Mouse (Mus musculus) brain, embryonic 18.5 days (tissue): ENCODE measurements around the gene Cntnap5c.
"Not testable (repeated sequence)": the region's sequence is repeated elsewhere in the genome, so short reads cannot be mapped to it uniquely, and the experiment has no call there.

Source experiments
- DNase-seq: peaks from one replicate; pipeline ENCODE4 v3.0.0-alpha.2; 2012; ENCODE audit warnings: low read depth, low spot score

Gene Cntnap5c

GRCm38 (mm10) chr17:57768622-57769610, at the start of gene Cntnap5c:
Gene Cntnap5c (plus strand): TSS chr17:57769570.
- peak; percentile 18 for DNase-seq

GRCm38 (mm10) chr17:57742119-57742518, 27.3 kb upstream of the Cntnap5c start, which contains the start of gene Gm21834:
Gene Gm21834 (minus strand): TSS chr17:57742219.
- no peak for DNase-seq

GRCm38 (mm10) chr17:57758033-57758432, 11.3 kb upstream of the Cntnap5c start:
- DNase-seq = no peak

- DNase-seq = no peak
These were observed 2.1 kb upstream of the Cntnap5c start for GRCm38 (mm10) chr17:57767306-57767705.

- DNase-seq = peak; percentile 60
These were observed 1.5 kb downstream of the Cntnap5c start for GRCm38 (mm10) chr17:57770904-57771303.

- no peak for DNase-seq
These were observed 18.9 kb downstream of the Cntnap5c start for GRCm38 (mm10) chr17:57788161-57788799.

- DNase-seq = no peak
These were observed 26.0 kb downstream of the Cntnap5c start for GRCm38 (mm10) chr17:57795408-57795807.

GRCm38 (mm10) chr17:57796668-57797311, 27.4 kb downstream of the Cntnap5c start:
- no peak for DNase-seq

GRCm38 (mm10) chr17:57799414-57799985, 30.1 kb downstream of the Cntnap5c start:
- no peak for DNase-seq

- no peak for DNase-seq
These were observed 31.8 kb downstream of the Cntnap5c start for GRCm38 (mm10) chr17:57801180-57801579.

- peak; percentile 12 for DNase-seq
These were observed 68.0 kb downstream of the Cntnap5c start for GRCm38 (mm10) chr17:57837090-57837971.

- not testable (repeated sequence) for DNase-seq
These were observed 86.4 kb downstream of the Cntnap5c start for GRCm38 (mm10) chr17:57855811-57856210.

GRCm38 (mm10) chr17:57865996-57866395, 96.6 kb downstream of the Cntnap5c start:
- DNase-seq = no peak

GRCm38 (mm10) chr17:57887742-57888389, 118.5 kb downstream of the Cntnap5c start:
- DNase-seq = no peak

- no peak for DNase-seq
These were observed 142.5 kb downstream of the Cntnap5c start for GRCm38 (mm10) chr17:57911770-57912293.

- DNase-seq = no peak
These were observed 214.9 kb downstream of the Cntnap5c start for GRCm38 (mm10) chr17:57984230-57984629.

GRCm38 (mm10) chr17:57988420-57988819, 219.1 kb downstream of the Cntnap5c start:
- DNase-seq = no peak

- no peak for DNase-seq
These were observed 227.1 kb downstream of the Cntnap5c start for GRCm38 (mm10) chr17:57996461-57996860.

GRCm38 (mm10) chr17:57999080-57999479, 229.7 kb downstream of the Cntnap5c start:
- no peak for DNase-seq

GRCm38 (mm10) chr17:58002845-58003244, 233.5 kb downstream of the Cntnap5c start:
- no peak for DNase-seq
